ENCODE assay signal across 22 mouse cellular contexts in genomic region chr4:126641901-126642300, GRCm38 (mm10). TPM values are rescaled to one million over a fixed set of nuclear protein-coding genes. Genes with fewer than 3 reads are reported as not detected.
DNase-seq lines count a peak whose midpoint lies in the region; ATAC-seq and TF ChIP-seq lines count a peak whose summit lies in the region.
"Had no signal": no experiment of that assay in that cellular context is flagged by ENCODE, and none has a peak within 500 bp of the region (broad histone marks: within the 10 kb centered on the region; RNA-seq: fewer than 3 reads in every experiment).

No protein-coding gene starts in this region.

- H3K36me3 ChIP-seq in intestine, postnatal 0 days (ENCODE audit: control insufficient read depth, insufficient read depth): no peaks in the 10 kb centered on the region
- no peaks in the 10 kb centered on the region for H3K36me3 ChIP-seq in kidney, embryonic 14.5 days (ENCODE audit: control insufficient read depth, insufficient read depth, low read length)
- H3K36me3 ChIP-seq: heart, embryonic 13.5 days; midbrain, embryonic 10.5 days had no signal

- intact Hi-C loops in left cerebral cortex, postnatal 14 days (cut with DNase I): no loop called here

- H3K27ac ChIP-seq in intestine, postnatal 0 days (ENCODE audit: low read depth, low read length): no peak overlapping the region
- H3K27ac ChIP-seq in kidney, embryonic 14.5 days (ENCODE audit: low read depth, low read length): no peak overlapping the region
- H3K27ac ChIP-seq: heart, adult 2 months; heart, embryonic 13.5 days; midbrain, embryonic 10.5 days; stomach, postnatal 0 days had no signal

- H3K4me1 ChIP-seq in intestine, postnatal 0 days (replicated peaks; ENCODE audit: control insufficient read depth, insufficient read depth, low read length): no peaks in the 10 kb centered on the region
- H3K4me1 ChIP-seq in kidney, embryonic 14.5 days (ENCODE audit: control insufficient read depth, insufficient read depth, low read length): no peaks in the 10 kb centered on the region
- H3K4me1 ChIP-seq: heart, embryonic 13.5 days had no signal

- no peak overlapping the region for H3K4me3 ChIP-seq in intestine, postnatal 0 days (ENCODE audit: low read depth, low read length)
- no peak overlapping the region for H3K4me3 ChIP-seq in kidney, embryonic 14.5 days (ENCODE audit: low read length)
- H3K4me3 ChIP-seq: heart, adult 2 months; heart, embryonic 13.5 days; midbrain, embryonic 10.5 days had no signal

- peak; percentile 20 to 33 for DNase-seq in layer of hippocampus, adult 18-20 months (ENCODE audit: low spot score in 2 of 2)
- no peak for DNase-seq in layer of hippocampus, adult 11-12 months (ENCODE audit: low spot score)
- DNase-seq in frontal cortex, adult 2 months (ENCODE audit: extremely low spot score in 1 of 2, low spot score in 1 of 2): peak; percentile 35 to 72
- peak; percentile 31 to 46 for DNase-seq in left cerebral cortex, postnatal 14 days (ENCODE audit: low spot score in 2 of 2)
- peak; percentile 59 for DNase-seq in right cerebral cortex, postnatal 25 days
- DNase-seq in ovary, postnatal 14 days (ENCODE audit: low spot score): no peak
- DNase-seq: adrenal gland, postnatal 10 days; cerebellum, adult 8-10 months; cerebellum, postnatal 36 days; embryo, embryonic 11 days; gastrocnemius, postnatal 36 days; heart, adult 2 months; heart, postnatal 14 days; kidney, adult 2 months; kidney, postnatal 14 days; lung, postnatal 10 days had no signal

- H3K9ac ChIP-seq in intestine, postnatal 0 days (ENCODE audit: low read depth, low read length): no peak overlapping the region
- H3K9ac ChIP-seq in kidney, embryonic 14.5 days (ENCODE audit: low read depth, low read length): no peak overlapping the region
- H3K9ac ChIP-seq: heart, embryonic 13.5 days had no signal

- no peak overlapping the region for H3K4me2 ChIP-seq in intestine, postnatal 0 days (replicated peaks; ENCODE audit: low read depth)
- no peak overlapping the region for H3K4me2 ChIP-seq in kidney, embryonic 14.5 days (replicated peaks; ENCODE audit: low read depth, low read length)
- H3K4me2 ChIP-seq: heart, embryonic 13.5 days had no signal

- no peak for TF ChIP-seq CTCF in intestine, postnatal 0 days (IDR thresholded peaks at IDR 0.05; ENCODE audit: low read depth)

- no peak for ATAC-seq in intestine, postnatal 0 days
- no peak for ATAC-seq in kidney, embryonic 14.5 days (ENCODE audit: low FRiP score, low TSS enrichment)
- ATAC-seq: forebrain, embryonic 14.5 days had no signal

- no peaks in the 10 kb centered on the region for H3K9me3 ChIP-seq in intestine, postnatal 0 days (ENCODE audit: control insufficient read depth)
- no peaks in the 10 kb centered on the region for H3K9me3 ChIP-seq in kidney, embryonic 14.5 days (ENCODE audit: control insufficient read depth, low read length)
- H3K9me3 ChIP-seq: heart, embryonic 13.5 days; midbrain, embryonic 10.5 days had no signal

- no peaks in the 10 kb centered on the region for H3K27me3 ChIP-seq in intestine, postnatal 0 days (replicated peaks; ENCODE audit: control insufficient read depth, insufficient read depth, low read length)
- peaks cover 13% of the 10 kb centered on the region; the same call in 1 of the 2 replicates for H3K27me3 ChIP-seq in kidney, embryonic 14.5 days (ENCODE audit: control insufficient read depth, insufficient read depth, low read length)

- WGBS in intestine, postnatal 0 days: 46% methylated on average over 9 of the region's 9 CpGs
- 28% methylated on average over 9 of the region's 9 CpGs for WGBS in kidney, embryonic 14.5 days

RNA-seq across cellular contexts. Expression of gene 5730409E04Rik, which starts 32.3 kb away (rescaled TPM):
- 10 to 100 TPM; 70.4 to 71.1 TPM for total RNA-seq in layer of hippocampus, adult 18-20 months (2021)
- 50.9 and 53.0 TPM in 2 replicates for polyA plus RNA-seq in frontal cortex, adult 2 months (2012; rRNA removed)
- 10 to 100 TPM; 86.1 to 89.8 TPM for total RNA-seq in left cerebral cortex, postnatal 14 days (2021)
- 1.2 and 1.4 TPM in 2 replicates for polyA plus RNA-seq in intestine, postnatal 0 days (2015; fragmentation: Nextera tagmentation; extraction: Ambion mirVana)
- polyA plus RNA-seq in kidney, embryonic 14.5 days (2014; fragmentation: Nextera tagmentation; extraction: Ambion mirVana): 2.4 and 2.6 TPM in 2 replicates

RNA-seq across cellular contexts. Expression of gene Psmb2, which starts 35.5 kb away (rescaled TPM):
- total RNA-seq in layer of hippocampus, adult 18-20 months (2021): 100 to 1,000 TPM; 100 to 115 TPM
- polyA plus RNA-seq in frontal cortex, adult 2 months (2012; rRNA removed): 171 and 176 TPM in 2 replicates
- total RNA-seq in left cerebral cortex, postnatal 14 days (2021): 100 to 1,000 TPM; 106 to 115 TPM
- 358 and 381 TPM in 2 replicates for polyA plus RNA-seq in intestine, postnatal 0 days (2015; fragmentation: Nextera tagmentation; extraction: Ambion mirVana)
- 510 and 601 TPM in 2 replicates for polyA plus RNA-seq in kidney, embryonic 14.5 days (2014; fragmentation: Nextera tagmentation; extraction: Ambion mirVana)

Comparison
In these comparisons a context has a peak if more than half of its experiments do, and no peak if none do; other contexts are left out.
1. DNase-seq: peak in layer of hippocampus, adult 18-20 months (2 of 2), frontal cortex, adult 2 months (2 of 2), left cerebral cortex, postnatal 14 days (2 of 2) and right cerebral cortex, postnatal 25 days (single experiment); none in layer of hippocampus, adult 11-12 months (single experiment) and ovary, postnatal 14 days (single experiment).
2. RNA of gene 5730409E04Rik, which starts 32.3 kb away (polyA plus RNA-seq): 50.9 to 53.0 TPM in frontal cortex, adult 2 months; 2.4 to 2.6 TPM in kidney, embryonic 14.5 days and 1.2 to 1.4 TPM in intestine, postnatal 0 days; every median in the first group is over 10 times any median in the second.